Mouse (Mus musculus) B cell, adult 2 months (primary cell): Measurements from ENCODE around the gene Cc2d1a.

Experiments
- DNase-seq, 2 experiments: peaks; one replicate each; pipeline ENCODE4 v3.0.0; 2022

Gene Cc2d1a

GRCm38 (mm10) chr8:84147769-84148530, at the start of gene Cc2d1a, which contains the start of gene 4930432K21Rik:
TSS of gene Cc2d1a (minus strand) at chr8:84147936.
TSS of gene 4930432K21Rik (plus strand) at chr8:84148025.
- DNase-seq = peak; percentile 93 to 95

GRCm38 (mm10) chr8:84197141-84197921, 49.6 kb upstream of the Cc2d1a start:
- peak; percentile 90 for DNase-seq

- no peak for DNase-seq
These were observed 46.5 kb upstream of the Cc2d1a start for GRCm38 (mm10) chr8:84194224-84194743.

GRCm38 (mm10) chr8:84193566-84193965, 45.8 kb upstream of the Cc2d1a start:
- DNase-seq = peak; percentile 57 to 58

- no peak for DNase-seq
These were observed 45.4 kb upstream of the Cc2d1a start for GRCm38 (mm10) chr8:84193161-84193560.

- DNase-seq = peak; percentile 94
These were observed 44.8 kb upstream of the Cc2d1a start for GRCm38 (mm10) chr8:84192555-84192954.

- peak; percentile 48 to 60 for DNase-seq
These were observed 44.3 kb upstream of the Cc2d1a start for GRCm38 (mm10) chr8:84192023-84192422.

- peak; percentile 46 to 56 for DNase-seq
These were observed 42.6 kb upstream of the Cc2d1a start for GRCm38 (mm10) chr8:84190191-84190867.

- DNase-seq = no peak
These were observed 41.9 kb upstream of the Cc2d1a start for GRCm38 (mm10) chr8:84189603-84190002.

- no peak for DNase-seq
These were observed 40.9 kb upstream of the Cc2d1a start for GRCm38 (mm10) chr8:84188671-84189070.

- peak; percentile 86 for DNase-seq
These were observed 39.5 kb upstream of the Cc2d1a start for GRCm38 (mm10) chr8:84187065-84187755.

GRCm38 (mm10) chr8:84186547-84186946, 38.8 kb upstream of the Cc2d1a start:
- DNase-seq = peak; percentile 84 to 86

- DNase-seq = no peak
These were observed 37.4 kb upstream of the Cc2d1a start, which contains the start of gene Nanos3 for GRCm38 (mm10) chr8:84185117-84185516. TSS of gene Nanos3 (minus strand) at chr8:84185217.

GRCm38 (mm10) chr8:84184085-84185043, 36.6 kb upstream of the Cc2d1a start:
- no peak for DNase-seq

- peak; percentile 31 to 40 for DNase-seq
These were observed 35.7 kb upstream of the Cc2d1a start for GRCm38 (mm10) chr8:84183261-84184084.

GRCm38 (mm10) chr8:84182833-84183232, 35.1 kb upstream of the Cc2d1a start:
- DNase-seq = no peak

- DNase-seq = no peak
These were observed 32.9 kb upstream of the Cc2d1a start for GRCm38 (mm10) chr8:84180530-84181190.

GRCm38 (mm10) chr8:84179946-84180345, 32.2 kb upstream of the Cc2d1a start:
- no peak for DNase-seq

- DNase-seq = no peak
These were observed 30.9 kb upstream of the Cc2d1a start for GRCm38 (mm10) chr8:84178592-84178991.

- DNase-seq = no peak
These were observed 29.7 kb upstream of the Cc2d1a start for GRCm38 (mm10) chr8:84177405-84177804.
